18 mouse cellular contexts compared by ENCODE assay signal in genomic region chr6:52507946-52508345, GRCm38 (mm10).
"Had no signal": no experiment of that assay in that cellular context is flagged by ENCODE, and none has a peak within 500 bp of the region (broad histone marks: within the 10 kb centered on the region; RNA-seq: fewer than 3 reads in every experiment).

No protein-coding gene starts in this region.

- H3K4me3 ChIP-seq: lung, embryonic 15.5 days; midbrain, embryonic 10.5 days; midbrain, embryonic 12.5 days; myocyte; neural tube, embryonic 13.5 days; neural tube, embryonic 15.5 days had no signal

- H3K4me2 ChIP-seq: lung, embryonic 15.5 days; midbrain, embryonic 12.5 days; neural tube, embryonic 13.5 days; neural tube, embryonic 15.5 days had no signal

- H3K9me3 ChIP-seq: lung, embryonic 15.5 days; midbrain, embryonic 10.5 days; midbrain, embryonic 12.5 days; neural tube, embryonic 13.5 days; neural tube, embryonic 15.5 days had no signal

- H3K9ac ChIP-seq: liver, embryonic 14.5 days; lung, embryonic 15.5 days; midbrain, embryonic 12.5 days; neural tube, embryonic 13.5 days; neural tube, embryonic 15.5 days had no signal

- H3K27me3 ChIP-seq: lung, embryonic 15.5 days; midbrain, embryonic 12.5 days; neural tube, embryonic 13.5 days; neural tube, embryonic 15.5 days had no signal

- H3K4me1 ChIP-seq: midbrain, embryonic 12.5 days had no signal

- ATAC-seq: midbrain, embryonic 16.5 days had no signal

- H3K36me3 ChIP-seq: lung, embryonic 15.5 days; midbrain, embryonic 10.5 days; midbrain, embryonic 12.5 days; neural tube, embryonic 13.5 days; neural tube, embryonic 15.5 days had no signal

- DNase-seq: lung, adult 18-20 months; lung, postnatal 4 days; retina, postnatal 1 day; right cerebral cortex, adult 18-20 months; right cerebral cortex, postnatal 25 days; right cerebral cortex, postnatal 4 days; spleen, adult 18-20 months; thymus, adult 18-20 months; thymus, postnatal 14 days; thymus, postnatal 36 days had no signal

- H3K27ac ChIP-seq: liver, embryonic 14.5 days; midbrain, embryonic 10.5 days; midbrain, embryonic 12.5 days; neural tube, embryonic 13.5 days had no signal
